Mouse (Mus musculus): Measurements from ENCODE around the gene Fxn.

Gene Fxn

GRCm38 (mm10) chr19:24300994-24301767 lies 20.8 kb upstream of the Fxn start:
- DNase-seq (ENCODE audit: low read depth, low spot score): peak; percentile 61

GRCm38 (mm10) chr19:24293537-24293936 lies 13.1 kb upstream of the Fxn start:
- DNase-seq (ENCODE audit: low read depth, low spot score): no peak

- peak; percentile 28 for DNase-seq (ENCODE audit: low read depth, low spot score)
Measured at GRCm38 (mm10) chr19:24284187-24284586, 3.8 kb upstream of the Fxn start.

GRCm38 (mm10) chr19:24281288-24281980 lies 1.0 kb upstream of the Fxn start:
- no peak for DNase-seq (ENCODE audit: low read depth, low spot score)

GRCm38 (mm10) chr19:24279706-24280600 lies 452 bp downstream of the Fxn start:
- DNase-seq (ENCODE audit: low read depth, low spot score): peak; percentile 65

GRCm38 (mm10) chr19:24278859-24279258 lies 1.5 kb downstream of the Fxn start:
- DNase-seq (ENCODE audit: low read depth, low spot score): no peak

- DNase-seq (ENCODE audit: low read depth, low spot score): no peak
Measured at GRCm38 (mm10) chr19:24274281-24274680, 6.1 kb downstream of the Fxn start.

- DNase-seq (ENCODE audit: low read depth, low spot score): peak; percentile 84
Measured at GRCm38 (mm10) chr19:24271746-24272426, 8.5 kb downstream of the Fxn start.

GRCm38 (mm10) chr19:24271326-24271725 lies 9.1 kb downstream of the Fxn start:
- DNase-seq (ENCODE audit: low read depth, low spot score): peak; percentile 50

GRCm38 (mm10) chr19:24268531-24268930 lies 11.9 kb downstream of the Fxn start:
- DNase-seq (ENCODE audit: low read depth, low spot score): no peak

- DNase-seq (ENCODE audit: low read depth, low spot score): no peak
Measured at GRCm38 (mm10) chr19:24266046-24266830, 14.2 kb downstream of the Fxn start.

- DNase-seq (ENCODE audit: low read depth, low spot score): peak; percentile 73
Measured at GRCm38 (mm10) chr19:24264991-24265390, 15.4 kb downstream of the Fxn start.

GRCm38 (mm10) chr19:24262736-24263135 lies 17.7 kb downstream of the Fxn start:
- no peak for DNase-seq (ENCODE audit: low read depth, low spot score)

GRCm38 (mm10) chr19:24259390-24260351 lies 20.7 kb downstream of the Fxn start:
- DNase-seq (ENCODE audit: low read depth, low spot score): no peak

GRCm38 (mm10) chr19:24258368-24258767 lies 22.0 kb downstream of the Fxn start:
- no peak for DNase-seq (ENCODE audit: low read depth, low spot score)

- no peak for DNase-seq (ENCODE audit: low read depth, low spot score)
Measured at GRCm38 (mm10) chr19:24257962-24258361, 22.4 kb downstream of the Fxn start.

- no peak for DNase-seq (ENCODE audit: low read depth, low spot score)
Measured at GRCm38 (mm10) chr19:24253657-24254260, 26.6 kb downstream of the Fxn start.

- no peak for DNase-seq (ENCODE audit: low read depth, low spot score)
Measured at GRCm38 (mm10) chr19:24251869-24252268, 28.5 kb downstream of the Fxn start.

GRCm38 (mm10) chr19:24243340-24243739 lies 37.1 kb downstream of the Fxn start:
- DNase-seq (ENCODE audit: low read depth, low spot score): no peak

Measured in skeletal muscle tissue, adult 2 months (tissue).